Mouse (Mus musculus) testis, adult 2 months (tissue): Measurements from ENCODE around the gene Sec61b. TPM values are rescaled to one million over a fixed set of nuclear protein-coding genes. Genes with fewer than 3 reads are reported as not detected.

ENCODE experiments used
- H3K27ac ChIP-seq: fragments of 200-500 bp; 2 replicates; pipeline ENCODE4 v1.5.1; 2012; ENCODE audit warnings: low read depth, low read length; ENCODE audit not compliant: control insufficient read depth, insufficient read depth
- H3K27me3 ChIP-seq: fragments of 200-500 bp; 2 replicates; pipeline ENCODE4 v1.6.1; 2012; ENCODE audit warnings: mild to moderate bottlenecking, low read length, moderate library complexity; ENCODE audit not compliant: control insufficient read depth, insufficient read depth
- H3K36me3 ChIP-seq: fragments of 200-500 bp; 2 replicates; pipeline ENCODE4 v1.6.1; 2012; ENCODE audit warnings: mild to moderate bottlenecking, low read length; ENCODE audit not compliant: control insufficient read depth, insufficient read depth
- H3K4me1 ChIP-seq: fragments of 200-500 bp; 2 replicates; pipeline ENCODE4 v1.6.1; 2012; ENCODE audit warnings: low read length; ENCODE audit not compliant: control insufficient read depth, insufficient read depth
- H3K4me3 ChIP-seq: fragments of 200-500 bp; 2 replicates; pipeline ENCODE4 v1.5.1; 2012; ENCODE audit warnings: low read depth, mild to moderate bottlenecking, low read length, moderate library complexity, mixed read lengths; ENCODE audit not compliant: control insufficient read depth
- CTCF ChIP-seq: fragments of 200-500 bp; IDR thresholded peaks from 2 replicates; pipeline ENCODE4 v1.5.1; 2012; ENCODE audit warnings: low read depth, mild to moderate bottlenecking, inconsistent platforms, low read length, moderate library complexity; ENCODE audit not compliant: control insufficient read depth, insufficient read depth, insufficient replicate concordance
- POLR2A ChIP-seq: fragments of 200-500 bp; IDR thresholded peaks from 2 replicates; pipeline ENCODE4 v1.6.1; 2012; ENCODE audit warnings: low read depth, mild to moderate bottlenecking, inconsistent platforms, low read length, moderate library complexity; ENCODE audit not compliant: control insufficient read depth
- polyA plus RNA-seq: library from polyadenylated mRNA; depleted of rRNA; stranded (reverse); fragments of >200 nt; gene quantifications from 2 replicates; pipeline ENCODE4 v1.2.3, GENCODE M21; 2012

The Sec61b gene
- polyA plus RNA-seq, 1 experiment: 43.6 TPM

GRCm38 (mm10) chr4:47467196-47467595, 7.3 kb upstream of the Sec61b start:
- H3K36me3 ChIP-seq: no peaks in the 10 kb centered on the region
- no peak overlapping the region for H3K4me3 ChIP-seq

GRCm38 (mm10) chr4:47473586-47473967, 881 bp upstream of the Sec61b start:
- Histone ChIP-seq H3K27me3 (no peaks in the 10 kb centered on the region), H3K4me1 (peaks cover 5% of the 10 kb centered on the region), H3K27ac (peak overlapping the region; percentile 88; the same call in 1 of the 2 replicates), H3K36me3 (no peaks in the 10 kb centered on the region), H3K4me3 (peak overlapping the region; percentile 97)
- no peak for TF ChIP-seq POLR2A
- no peak for TF ChIP-seq CTCF

More at GRCm38 (mm10) chr4:47467196-47467595, 7.3 kb upstream of the Sec61b start:
- TF ChIP-seq CTCF (no peak), POLR2A (no peak)
- no peaks in the 10 kb centered on the region for H3K27me3 ChIP-seq
- no peaks in the 10 kb centered on the region for H3K4me1 ChIP-seq
- no peak overlapping the region for H3K27ac ChIP-seq

GRCm38 (mm10) chr4:47474730-47475643, 529 bp downstream of the Sec61b start:
- Histone ChIP-seq H3K36me3 (no peaks in the 10 kb centered on the region), H3K27me3 (no peaks in the 10 kb centered on the region), H3K4me3 (peak overlapping the region; percentile 97), H3K27ac (peak overlapping the region; percentile 71), H3K4me1 (peaks cover 5% of the 10 kb centered on the region)
- TF ChIP-seq POLR2A: no peak
- no peak for TF ChIP-seq CTCF

GRCm38 (mm10) chr4:47477539-47477938, 3.1 kb downstream of the Sec61b start:
- H3K36me3 ChIP-seq: no peaks in the 10 kb centered on the region
- H3K27me3 ChIP-seq: no peaks in the 10 kb centered on the region
- peaks cover 5% of the 10 kb centered on the region for H3K4me1 ChIP-seq
- H3K4me3 ChIP-seq: no peak overlapping the region
- no peak overlapping the region for H3K27ac ChIP-seq
- TF ChIP-seq CTCF (no peak), POLR2A (no peak)

- no peaks in the 10 kb centered on the region for H3K36me3 ChIP-seq
- H3K4me1 ChIP-seq: peaks cover 2% of the 10 kb centered on the region; the same call in 1 of the 2 replicates
- H3K27ac ChIP-seq: no peak overlapping the region
- H3K4me3 ChIP-seq: no peak overlapping the region
- no peak for TF ChIP-seq CTCF
- H3K27me3 ChIP-seq: no peaks in the 10 kb centered on the region
Measured at GRCm38 (mm10) chr4:47480095-47480494, 5.6 kb downstream of the Sec61b start.

GRCm38 (mm10) chr4:47480576-47480975, 6.1 kb downstream of the Sec61b start:
- H3K36me3 ChIP-seq: no peaks in the 10 kb centered on the region
- no peak overlapping the region for H3K4me3 ChIP-seq
- TF ChIP-seq POLR2A (no peak), CTCF (no peak)
- no peak overlapping the region for H3K27ac ChIP-seq
- H3K4me1 ChIP-seq: no peaks in the 10 kb centered on the region
- no peaks in the 10 kb centered on the region for H3K27me3 ChIP-seq

GRCm38 (mm10) chr4:47491243-47491642, 16.8 kb downstream of the Sec61b start:
- no peak overlapping the region for H3K27ac ChIP-seq
- no peaks in the 10 kb centered on the region for H3K27me3 ChIP-seq
- TF ChIP-seq POLR2A (no peak), CTCF (no peak)
- H3K4me1 ChIP-seq: no peaks in the 10 kb centered on the region
- no peak overlapping the region for H3K4me3 ChIP-seq
- no peaks in the 10 kb centered on the region for H3K36me3 ChIP-seq
